Mouse (Mus musculus): ENCODE results near the gene AI854703.

AI854703 gene

DNA sequence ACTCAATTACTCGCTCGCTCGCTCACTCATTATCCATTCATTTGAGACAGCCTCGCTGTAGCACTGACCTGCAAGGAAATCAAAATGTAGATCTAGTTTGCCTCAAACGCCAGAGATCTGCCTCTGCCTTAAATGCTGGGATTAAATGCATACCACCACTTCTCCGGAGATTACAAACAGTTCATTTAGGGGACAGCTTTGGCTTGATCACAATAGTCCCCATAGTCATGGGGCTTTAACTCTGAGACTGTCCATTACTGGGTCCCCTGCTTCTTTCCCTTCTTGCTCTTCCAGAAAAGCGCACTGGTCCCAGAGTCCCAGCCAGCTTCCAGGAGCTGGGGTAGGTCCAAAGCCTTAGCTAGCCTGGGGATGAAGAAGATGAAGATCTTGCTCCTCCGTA, at the start of gene AI854703:
AI854703 (plus strand) TSS at position 301 of the 400 bp plus-strand sequence.
- in situ Hi-C loops (cut with MboI): loop anchor here (25.0 kb wide), 1 partner anchor 439 kb away; no protein-coding TSS in a partner anchor

DNA sequence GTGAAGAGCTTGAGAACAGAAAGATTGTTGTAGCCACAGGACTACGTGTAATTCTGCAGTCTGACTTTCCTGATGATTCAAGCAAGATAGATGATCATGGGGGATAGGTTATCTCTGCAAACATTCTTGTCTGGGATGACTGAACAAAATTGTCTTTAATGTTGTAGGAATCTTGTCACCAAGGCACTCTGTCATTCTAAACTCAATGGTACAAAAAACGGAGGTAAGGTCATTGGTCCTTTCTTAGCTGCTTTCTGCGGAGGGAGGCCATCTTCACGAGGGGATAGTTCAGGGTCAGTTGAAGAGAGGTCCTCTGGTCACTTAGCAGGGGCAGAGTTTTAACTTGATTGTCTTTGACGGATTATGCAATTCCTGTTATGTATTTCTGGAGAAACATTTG, 47.8 kb upstream of the AI854703 start:
- in situ Hi-C loops (cut with MboI): no loop called here

DNA sequence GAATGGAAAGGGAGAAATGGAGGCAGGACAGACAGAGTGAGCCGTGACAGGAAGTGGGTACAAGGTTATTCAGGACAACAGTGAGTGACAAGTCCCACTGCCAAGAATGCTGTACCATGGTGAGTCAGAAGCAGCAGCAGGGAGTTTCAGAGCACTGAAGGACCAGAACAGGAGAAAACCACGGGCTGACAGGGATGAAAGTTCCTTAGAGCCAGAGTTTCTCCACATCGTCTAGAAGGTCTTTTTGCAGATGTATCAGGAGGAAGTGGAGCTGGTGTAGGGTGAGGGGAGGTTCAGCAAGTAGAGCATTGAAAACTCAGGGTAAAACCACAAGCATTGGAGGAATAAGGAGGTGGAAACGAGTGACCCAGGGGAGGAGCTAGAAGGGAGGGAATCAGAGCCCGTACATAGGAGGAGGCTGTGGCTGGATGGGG, 47.3 kb upstream of the AI854703 start:
- in situ Hi-C loops (cut with MboI): no loop called here

DNA sequence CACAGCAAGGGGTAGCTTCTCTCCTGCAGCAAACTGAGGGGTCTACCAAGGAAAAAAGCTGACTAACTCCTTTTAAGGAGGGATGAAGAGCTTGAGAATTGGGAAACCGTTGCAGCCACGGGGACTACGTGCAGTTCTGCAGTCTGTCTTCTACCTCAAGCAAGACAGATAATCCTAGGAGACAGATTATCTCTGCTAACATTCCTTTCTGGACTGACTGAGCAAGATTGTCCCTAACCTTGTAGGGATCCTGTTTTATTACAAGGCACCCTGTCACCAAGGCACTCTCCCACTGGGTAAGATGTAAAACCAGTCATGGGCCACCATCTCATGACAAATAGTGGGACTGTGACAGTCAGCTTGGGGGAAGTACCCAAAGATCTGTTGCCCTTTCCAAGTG, 45.3 kb upstream of the AI854703 start:
- in situ Hi-C loops (cut with MboI): no loop called here

DNA sequence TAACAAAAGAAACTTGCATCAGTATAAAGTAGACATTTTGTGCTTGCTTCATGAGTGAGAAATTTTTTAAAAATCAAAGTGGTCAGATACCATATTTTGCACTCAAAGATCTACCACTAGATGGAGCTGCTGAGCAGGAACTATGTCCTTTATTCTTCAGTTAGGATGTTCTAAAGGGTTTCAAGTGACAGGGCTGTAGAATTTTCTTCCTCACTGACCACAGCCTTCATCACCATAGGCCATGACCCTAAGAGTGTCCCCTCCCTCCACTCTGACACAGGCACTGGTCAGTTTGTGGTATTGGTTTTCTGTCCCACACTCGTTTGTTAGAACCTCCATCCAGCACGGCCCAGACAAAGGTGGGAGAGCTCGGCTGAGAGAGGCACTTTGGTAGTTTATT, 44.5 kb upstream of the AI854703 start:
- in situ Hi-C loops (cut with MboI): no loop called here

DNA sequence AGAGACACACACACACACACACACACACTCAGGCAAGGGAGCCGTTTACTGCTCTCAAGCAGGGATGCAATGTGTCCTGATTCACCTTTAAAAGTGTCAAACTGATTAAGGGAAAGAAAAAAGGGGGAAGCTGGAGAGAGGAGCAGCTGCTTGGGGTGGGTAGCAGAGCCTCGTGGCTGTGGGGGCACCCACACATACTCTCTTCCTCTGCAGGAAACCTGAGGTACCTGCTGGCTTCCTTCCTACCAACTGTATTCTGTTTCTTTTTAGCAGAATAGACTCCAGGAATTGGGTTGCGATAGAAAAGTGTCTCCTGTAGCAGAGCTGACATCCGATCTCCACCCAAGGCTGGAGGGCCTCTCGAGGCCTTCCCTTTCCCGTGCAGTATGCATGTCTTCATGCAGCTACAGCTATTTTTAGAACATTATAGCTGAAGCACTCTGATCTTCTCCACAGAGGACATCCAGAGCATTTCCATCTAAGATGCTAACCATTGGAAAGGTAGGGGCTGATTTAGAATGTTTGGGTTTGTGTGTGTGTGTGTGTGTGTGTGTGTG, 37.3 kb upstream of the AI854703 start, which contains the start of gene Gm45021:
Gm45021 (plus strand) TSS at position 417 of the 557 bp plus-strand sequence.
- in situ Hi-C loops (cut with MboI): no loop called here

DNA sequence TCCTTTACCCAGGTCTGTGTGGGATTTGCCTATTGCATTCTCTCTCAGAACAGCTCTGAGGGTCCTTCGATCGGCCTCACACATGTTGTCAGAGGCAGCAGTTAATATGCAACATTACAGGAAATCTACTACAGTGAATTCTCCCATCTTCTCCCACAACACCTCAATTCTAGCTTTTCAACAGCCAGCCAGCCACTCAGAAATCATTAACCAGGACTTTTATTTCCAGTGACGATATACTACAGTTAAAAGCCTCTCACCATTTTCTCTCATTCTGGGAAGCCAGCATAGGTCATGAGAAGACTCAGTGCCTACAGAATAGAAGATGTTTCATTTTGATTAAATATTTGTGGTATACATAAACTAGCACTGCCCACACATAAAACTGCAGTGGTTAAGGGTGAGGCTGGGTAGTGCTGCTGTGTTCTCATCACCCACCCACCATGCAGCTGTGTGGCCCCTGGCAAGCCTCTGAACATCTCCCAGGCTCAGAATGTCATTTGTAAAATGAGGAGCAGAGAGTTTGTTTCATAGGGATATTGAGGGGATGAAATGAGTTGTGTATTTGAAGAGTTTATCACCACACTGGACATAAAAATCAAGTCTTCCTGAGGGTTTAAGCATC, 35.2 kb upstream of the AI854703 start:
- in situ Hi-C loops (cut with MboI): no loop called here

DNA sequence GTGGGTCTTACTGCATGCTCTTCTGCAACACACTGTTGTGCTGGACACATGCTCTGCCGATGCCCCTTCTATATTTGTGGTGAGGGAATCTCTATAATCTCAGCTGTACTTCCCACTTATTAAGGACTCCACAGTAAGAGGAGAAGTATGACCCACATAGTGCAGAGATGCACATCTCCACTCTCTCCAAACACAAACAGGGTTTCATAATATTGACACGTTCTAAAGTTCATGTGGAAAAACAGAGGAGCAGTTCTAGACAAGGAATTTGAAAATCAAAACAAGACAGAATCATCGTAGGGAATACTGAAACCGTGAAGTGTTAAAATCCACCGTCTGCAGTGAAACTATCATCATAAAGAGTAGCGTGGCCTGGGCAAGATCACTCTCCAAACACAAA, 34.7 kb upstream of the AI854703 start:
- in situ Hi-C loops (cut with MboI): no loop called here

DNA sequence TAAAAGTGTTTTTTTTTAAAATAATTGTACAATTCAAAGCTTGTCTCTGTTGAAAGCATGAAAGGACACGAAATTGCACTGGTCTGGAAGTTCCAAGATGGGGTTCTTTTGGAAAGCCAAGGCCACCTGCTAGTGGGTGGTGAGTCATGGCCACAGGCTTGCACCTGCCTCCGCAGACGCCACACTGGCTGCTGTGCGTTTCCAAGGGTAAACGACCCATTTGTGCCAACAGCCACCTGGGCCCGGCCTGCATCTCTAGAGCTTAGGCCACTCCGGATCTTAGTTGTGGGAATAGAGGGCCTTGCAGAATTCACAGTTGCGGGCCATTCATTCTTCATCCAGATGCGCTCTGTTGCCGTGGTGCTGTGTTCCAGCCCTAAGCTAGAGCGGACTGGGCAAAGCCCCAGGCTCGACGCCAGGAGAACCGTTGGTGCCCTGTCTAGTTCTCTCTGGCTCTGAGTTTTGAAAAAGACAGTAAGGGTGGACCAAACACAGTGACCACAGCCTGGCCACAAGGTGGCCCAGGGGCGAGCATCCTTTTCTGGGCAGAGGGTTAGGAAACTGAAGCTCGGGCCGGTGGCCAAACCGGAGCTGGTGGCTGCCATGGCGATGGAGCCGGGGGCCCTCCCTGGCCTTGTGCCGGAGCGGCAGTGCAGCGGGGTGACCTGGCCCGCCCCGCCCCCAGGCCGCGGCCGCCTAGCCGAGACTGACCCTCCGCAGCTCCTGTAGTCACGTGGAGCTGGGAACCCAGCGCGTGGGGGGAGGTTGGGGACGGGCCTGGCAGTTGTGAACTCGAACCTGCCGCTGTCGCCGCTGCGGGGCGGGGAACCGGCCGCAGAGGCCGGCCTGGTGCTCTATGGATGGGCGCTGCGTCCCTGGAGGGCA, 33.2 kb upstream of the AI854703 start, which contains the start of the genes Repin1 and Gm44965:
Repin1 (plus strand) TSS at position 726 of the 885 bp plus-strand sequence.
Gm44965 (plus strand) TSS at position 784 of the 885 bp plus-strand sequence.
- in situ Hi-C loops (cut with MboI): no loop called here

DNA sequence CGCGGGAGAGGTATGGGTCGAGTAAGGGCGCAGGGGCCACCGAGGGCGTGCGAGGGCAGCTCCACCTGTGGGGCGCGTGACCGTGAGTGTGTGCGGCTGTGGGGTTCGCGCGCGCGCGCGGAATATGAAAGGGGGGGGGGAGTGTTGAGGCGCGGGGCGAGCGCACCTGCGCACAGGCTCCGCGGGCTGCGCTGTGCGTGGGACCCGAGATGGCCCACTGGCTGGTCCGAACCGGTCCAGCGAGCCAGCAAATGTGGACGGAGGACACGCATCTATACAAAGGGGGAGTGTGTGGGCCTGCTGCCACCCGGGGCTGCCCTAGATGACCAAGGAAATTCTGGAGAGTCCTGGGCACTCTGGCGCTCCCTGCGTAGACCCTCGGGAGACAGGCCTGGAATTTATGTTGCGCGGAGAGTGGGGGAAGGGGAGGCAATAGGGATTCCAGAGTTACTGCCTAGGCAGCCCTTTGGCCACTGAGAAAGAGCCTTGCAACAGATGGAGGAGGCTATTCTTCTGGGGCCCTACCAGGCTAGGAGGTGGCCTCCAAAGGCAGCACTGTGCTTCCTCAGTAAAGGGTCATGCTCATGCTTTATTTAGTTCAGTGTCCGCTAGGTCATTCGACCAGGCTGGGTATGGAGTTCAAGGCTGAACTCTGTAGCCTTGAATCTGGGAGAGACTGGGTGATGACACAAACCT, 32.4 kb upstream of the AI854703 start:
- in situ Hi-C loops (cut with MboI): no loop called here

DNA sequence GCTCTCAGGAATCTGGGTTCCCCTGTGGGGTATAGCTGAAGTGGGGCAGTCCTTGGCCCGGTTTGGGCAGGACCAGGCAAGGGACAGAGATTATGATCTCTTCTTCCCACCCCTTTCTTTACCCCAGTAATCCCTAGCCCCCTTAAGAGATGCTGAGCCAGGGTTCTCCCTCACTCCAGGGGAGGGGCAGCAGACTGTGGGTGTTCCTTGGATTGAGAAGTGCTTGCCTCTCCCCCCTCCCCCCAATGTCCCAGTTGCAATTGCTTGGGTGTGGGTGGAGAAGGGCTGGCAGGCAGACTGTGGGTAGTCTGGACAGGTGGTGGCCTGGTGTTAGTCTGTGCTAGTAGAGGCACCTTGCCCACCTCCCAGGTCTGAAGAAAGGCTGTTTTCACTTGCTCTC, 31.3 kb upstream of the AI854703 start:
- in situ Hi-C loops (cut with MboI): no loop called here

DNA sequence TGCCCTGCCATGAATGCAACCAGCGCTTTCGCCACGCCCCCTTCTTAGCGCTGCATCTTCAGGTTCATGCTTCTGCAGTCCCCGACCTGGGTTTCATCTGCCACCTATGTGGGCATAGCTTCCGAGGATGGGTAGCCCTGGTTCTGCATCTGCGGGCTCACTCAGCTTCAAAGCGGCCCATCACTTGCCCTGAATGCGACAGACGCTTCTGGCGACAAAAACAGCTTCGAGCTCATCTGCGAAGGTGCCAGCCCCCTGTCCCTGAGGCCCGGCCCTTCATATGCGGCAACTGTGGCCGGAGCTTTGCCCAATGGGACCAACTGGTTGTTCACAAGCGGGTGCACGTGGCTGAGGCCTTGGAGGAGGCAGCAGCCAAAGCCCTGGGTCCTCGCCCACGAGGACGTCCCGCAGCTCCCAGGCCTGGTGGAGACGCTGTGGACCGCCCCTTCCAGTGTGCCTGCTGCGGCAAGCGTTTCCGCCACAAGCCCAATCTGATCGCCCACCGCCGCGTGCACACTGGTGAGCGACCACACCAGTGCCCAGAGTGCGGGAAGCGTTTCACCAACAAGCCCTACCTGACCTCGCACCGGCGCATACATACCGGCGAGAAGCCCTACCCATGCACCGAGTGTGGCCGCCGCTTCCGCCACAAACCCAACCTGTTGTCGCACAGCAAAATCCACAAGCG, 29.9 kb upstream of the AI854703 start:
- in situ Hi-C loops (cut with MboI): no loop called here

DNA sequence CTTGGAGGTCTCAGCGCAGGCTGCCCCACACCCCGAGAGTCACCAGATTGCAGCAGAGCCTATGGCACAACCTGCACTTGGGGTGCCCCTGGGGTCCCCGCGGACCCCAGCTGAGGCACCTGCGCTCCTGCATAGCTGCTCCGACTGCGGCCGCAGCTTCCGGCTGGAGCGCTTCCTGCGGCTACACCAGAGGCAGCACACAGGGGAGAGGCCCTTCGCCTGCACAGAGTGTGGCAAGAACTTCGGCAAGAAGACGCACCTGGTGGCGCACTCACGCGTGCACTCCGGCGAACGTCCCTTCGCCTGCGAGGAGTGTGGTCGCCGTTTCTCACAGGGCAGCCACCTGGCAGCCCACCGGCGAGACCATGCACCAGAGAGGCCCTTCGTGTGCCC, 29.3 kb upstream of the AI854703 start:
- in situ Hi-C loops (cut with MboI): no loop called here

DNA sequence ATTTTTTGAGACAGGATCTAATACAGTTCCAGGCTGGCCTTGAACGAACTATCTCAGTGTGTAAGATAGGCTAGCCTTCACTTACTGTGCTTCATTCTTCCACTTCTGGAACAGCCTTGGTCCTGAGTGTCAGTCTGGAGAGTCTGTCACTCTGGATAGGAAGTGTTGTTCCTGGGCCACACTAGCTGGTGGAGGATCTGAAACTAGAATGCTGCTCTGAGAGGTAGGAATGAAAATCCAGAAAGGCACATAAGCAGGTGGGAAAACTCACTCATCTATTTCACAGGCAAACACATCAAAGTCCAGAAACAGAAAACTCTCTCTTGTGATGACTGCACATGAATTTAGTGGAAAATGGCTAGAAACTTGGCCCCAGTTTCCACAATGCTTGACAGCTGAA, 26.0 kb upstream of the AI854703 start:
- in situ Hi-C loops (cut with MboI): no loop called here

DNA sequence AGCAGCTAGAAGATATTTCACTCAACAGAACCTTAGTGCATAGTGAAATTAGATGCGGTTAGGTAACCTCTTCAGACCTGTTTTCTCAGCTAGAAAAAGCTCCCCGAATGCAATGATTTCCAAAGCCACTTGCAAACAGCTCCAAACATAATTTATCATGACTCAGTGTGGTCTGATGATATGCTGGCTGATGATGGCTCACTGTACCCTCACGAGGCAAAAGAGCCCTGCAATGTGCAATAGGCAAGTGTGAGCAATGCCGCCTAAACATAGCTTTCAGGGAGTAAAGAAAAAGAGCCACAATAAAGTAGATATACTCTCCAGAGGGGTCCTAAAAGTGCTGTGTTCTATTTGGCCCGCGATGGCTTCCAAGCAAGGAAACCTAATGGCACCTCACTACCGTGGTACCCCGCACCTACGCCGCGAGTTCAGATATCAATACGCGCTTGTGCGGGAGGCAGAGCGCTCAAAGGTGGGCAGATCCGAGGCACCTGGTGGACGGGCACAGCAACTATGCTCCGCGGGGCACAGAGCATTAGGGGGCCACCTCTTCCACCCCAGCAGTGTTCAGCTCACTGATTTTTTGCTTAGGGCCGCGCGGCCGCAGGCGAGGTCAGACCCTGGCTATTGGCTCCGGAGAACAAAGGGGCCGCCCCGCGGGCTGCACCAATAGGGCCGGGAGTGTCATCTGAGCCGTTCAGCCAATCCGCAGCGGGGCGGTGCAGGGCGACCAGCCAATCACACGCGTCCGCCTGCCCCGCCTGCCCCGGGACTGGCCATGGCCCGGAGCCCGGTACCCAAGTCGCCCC, 25.1 kb upstream of the AI854703 start, which contains the start of gene Zfp775:
Zfp775 (plus strand) TSS at position 793 of the 809 bp plus-strand sequence.
- in situ Hi-C loops (cut with MboI): no loop called here

DNA sequence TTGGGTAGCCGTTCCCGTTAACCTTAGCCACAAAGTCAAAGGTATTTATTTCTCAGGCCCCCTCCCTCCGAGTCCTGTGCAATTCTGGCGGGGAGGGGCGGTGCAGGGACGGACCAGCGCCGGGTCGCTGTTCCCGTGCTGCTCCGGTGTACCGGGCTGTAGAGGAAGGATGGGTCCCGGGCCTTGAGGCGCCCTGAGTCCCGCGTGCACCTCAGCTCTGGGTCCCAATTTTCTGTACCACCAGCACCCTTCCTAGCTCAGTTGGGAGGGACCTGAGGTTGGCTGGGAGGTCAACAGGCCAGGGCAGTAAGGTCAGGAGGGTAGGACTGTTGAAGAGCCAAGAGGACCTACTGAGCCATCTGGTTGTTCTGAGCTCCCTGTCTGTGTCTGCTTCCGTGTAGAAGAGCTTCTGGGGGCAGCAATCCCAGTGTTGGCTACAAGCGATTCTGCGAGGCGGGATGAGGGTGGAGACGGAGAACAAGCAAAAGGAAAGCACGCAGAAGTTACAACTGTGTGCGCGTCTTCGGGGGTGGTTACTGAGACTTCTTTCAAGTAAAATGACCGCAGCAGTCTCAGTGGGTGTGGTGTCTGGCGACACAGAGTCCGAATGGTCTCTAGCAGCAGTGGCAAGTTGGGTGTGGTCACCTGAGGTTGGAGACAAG, 24.4 kb upstream of the AI854703 start:
- in situ Hi-C loops (cut with MboI): no loop called here

DNA sequence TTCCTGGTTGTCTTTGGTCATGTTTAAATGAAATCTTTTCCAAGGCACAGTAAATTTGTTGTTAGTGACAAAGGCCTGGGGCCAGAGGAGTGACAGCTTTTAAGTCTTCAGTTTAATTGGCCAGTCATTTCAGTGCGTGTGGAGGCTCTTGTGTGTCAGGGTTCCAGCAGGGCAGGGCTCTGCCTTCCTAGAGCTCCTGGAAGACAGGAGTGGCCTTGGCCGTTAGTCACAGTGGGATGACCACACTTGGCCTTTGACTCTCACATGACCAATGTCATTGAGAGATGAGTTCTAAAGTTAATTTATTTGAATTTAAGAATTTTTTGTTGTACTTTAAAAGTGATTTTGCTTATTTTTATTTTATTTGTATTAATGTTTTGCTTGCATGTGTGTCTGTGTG, 18.4 kb upstream of the AI854703 start:
- in situ Hi-C loops (cut with MboI): no loop called here

DNA sequence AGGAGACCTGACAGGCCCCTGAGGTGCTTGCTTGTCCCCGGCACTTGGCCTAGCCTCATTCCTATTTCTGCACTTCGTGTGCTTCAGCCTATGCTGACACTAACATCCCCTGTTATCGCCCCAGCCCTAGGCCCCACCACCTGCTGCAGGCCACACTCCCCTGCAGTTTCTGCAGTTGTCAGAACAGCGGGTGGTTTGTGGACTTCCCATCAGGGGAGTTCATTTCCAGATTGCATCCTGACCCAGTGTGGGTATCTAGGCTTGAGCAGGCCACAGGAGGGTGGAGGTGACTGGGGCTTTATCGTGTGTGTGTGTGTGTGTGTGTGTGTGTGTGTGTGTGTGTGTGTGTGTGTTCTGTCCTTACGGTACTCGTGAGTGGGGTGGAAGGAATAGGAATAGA, 17.1 kb upstream of the AI854703 start:
- in situ Hi-C loops (cut with MboI): no loop called here

DNA sequence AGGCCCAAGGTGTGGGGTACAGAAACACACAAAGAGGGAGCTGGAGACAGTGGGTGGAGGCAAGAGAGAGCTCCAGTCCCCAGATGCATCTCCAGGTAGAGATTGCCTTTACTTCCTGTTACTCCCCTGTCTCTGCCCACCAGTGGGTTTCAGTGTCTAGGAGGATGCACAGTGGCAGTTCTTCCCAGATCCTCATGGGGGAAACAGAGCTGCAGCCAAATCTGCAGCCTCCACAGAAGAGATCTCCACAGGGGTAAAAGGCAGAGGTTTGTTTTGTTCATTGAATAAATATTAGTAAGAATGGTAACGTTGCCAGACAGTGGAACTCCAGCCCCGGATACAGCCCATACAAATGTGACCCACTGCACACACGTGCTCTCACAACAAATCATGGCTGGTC, 15.9 kb upstream of the AI854703 start:
- in situ Hi-C loops (cut with MboI): no loop called here

DNA sequence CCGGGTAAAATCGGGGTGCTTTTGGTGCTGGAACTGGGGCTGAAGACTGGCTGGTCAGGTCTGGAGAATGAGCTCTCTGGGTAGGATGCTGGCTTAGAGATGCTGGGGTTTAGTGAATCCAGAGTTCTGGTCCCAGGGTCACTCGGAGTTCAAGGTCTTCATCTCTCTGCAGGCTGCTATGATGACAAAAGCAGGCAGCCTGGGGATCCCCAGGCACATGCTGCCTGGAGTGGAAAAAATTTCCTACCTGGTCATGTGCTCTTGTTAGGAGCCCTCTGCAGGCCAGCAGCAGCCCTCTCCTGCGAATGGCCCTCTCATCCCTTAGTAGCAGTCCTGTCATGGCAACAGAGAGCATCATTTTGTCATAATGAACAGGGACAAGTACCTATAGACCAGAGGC, 13.1 kb upstream of the AI854703 start:
- in situ Hi-C loops (cut with MboI): no loop called here

Data from mature B cell (primary cell).